Mouse (Mus musculus): ENCODE results near the gene Eef2k. TPM values are rescaled to one million over a fixed set of nuclear protein-coding genes. Genes with fewer than 3 reads are reported as not detected.
"Not testable (repeated sequence)": the region's sequence is repeated elsewhere in the genome, so short reads cannot be mapped to it uniquely, and the experiment has no call there.

Gene Eef2k
- polyA plus RNA-seq, 1 experiment from 2014 or later, result 23.9 TPM

- ATAC-seq, result no peak
- H3K9ac ChIP-seq (replicated peaks), result no peak overlapping the region
- no peaks in the 10 kb centered on the region for H3K9me3 ChIP-seq
- H3K4me2 ChIP-seq (replicated peaks), result no peak overlapping the region
- H3K4me1 ChIP-seq (replicated peaks), result no peaks in the 10 kb centered on the region
- WGBS, result 94% methylated on average over 7 of the region's 7 CpGs
- H3K36me3 ChIP-seq, result peaks cover 94% of the 10 kb centered on the region
- H3K27me3 ChIP-seq, result no peaks in the 10 kb centered on the region
- no peak overlapping the region for H3K27ac ChIP-seq
- no peak overlapping the region for H3K4me3 ChIP-seq (replicated peaks)
These were observed 90.5 kb downstream of the Eef2k start for GRCm38 (mm10) chr7:120933110-120933509.

GRCm38 (mm10) chr7:120933680-120934195 is 91.1 kb downstream of the Eef2k start:
- no peaks in the 10 kb centered on the region for H3K9me3 ChIP-seq
- no peaks in the 10 kb centered on the region for H3K27me3 ChIP-seq
- no peak overlapping the region for H3K4me3 ChIP-seq (replicated peaks)
- no peak overlapping the region for H3K27ac ChIP-seq
- no peak for ATAC-seq
- H3K4me2 ChIP-seq (replicated peaks), result no peak overlapping the region
- H3K4me1 ChIP-seq (replicated peaks), result no peaks in the 10 kb centered on the region
- WGBS, result 80% methylated on average over 5 of the region's 5 CpGs
- H3K36me3 ChIP-seq, result peaks cover 94% of the 10 kb centered on the region
- no peak overlapping the region for H3K9ac ChIP-seq (replicated peaks)

DNA sequence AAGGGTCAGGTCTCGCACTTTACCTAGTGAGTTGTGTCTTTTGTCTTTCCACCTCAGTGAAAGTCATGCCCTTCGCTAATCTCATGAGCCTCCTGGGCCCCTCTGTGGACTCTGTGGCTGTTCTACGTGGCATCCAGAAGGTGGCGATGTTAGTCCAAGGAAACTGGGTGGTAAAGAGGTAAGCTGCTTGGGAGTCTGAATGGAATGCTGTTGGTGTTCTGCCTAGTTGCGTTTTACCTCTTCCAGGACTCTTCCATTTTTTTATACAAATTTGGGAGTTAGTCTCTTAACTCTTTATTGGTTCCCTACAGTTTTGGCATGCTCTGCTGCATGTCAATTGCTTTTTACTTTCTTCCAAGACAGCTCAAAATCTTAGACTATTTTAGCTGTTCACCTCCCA is 92.1 kb downstream of the Eef2k start:
- Histone ChIP-seq H3K9me3 (no peaks in the 10 kb centered on the region), H3K27ac (no peak overlapping the region), H3K4me2 (replicated peaks) (no peak overlapping the region), H3K4me3 (replicated peaks) (no peak overlapping the region), H3K9ac (replicated peaks) (no peak overlapping the region), H3K4me1 (replicated peaks) (no peaks in the 10 kb centered on the region), H3K36me3 (peaks cover 94% of the 10 kb centered on the region), H3K27me3 (no peaks in the 10 kb centered on the region)
- no peak for ATAC-seq
- 27% methylated on average over 5 of the region's 5 CpGs for WGBS

GRCm38 (mm10) chr7:120936522-120936921 is 93.9 kb downstream of the Eef2k start:
- no peaks in the 10 kb centered on the region for H3K27me3 ChIP-seq
- no peaks in the 10 kb centered on the region for H3K9me3 ChIP-seq
- no peaks in the 10 kb centered on the region for H3K4me1 ChIP-seq (replicated peaks)
- WGBS, result 98% methylated on average over 4 of the region's 4 CpGs
- ATAC-seq, result no peak
- no peak overlapping the region for H3K27ac ChIP-seq
- H3K9ac ChIP-seq (replicated peaks), result no peak overlapping the region
- peaks cover 94% of the 10 kb centered on the region for H3K36me3 ChIP-seq
- no peak overlapping the region for H3K4me3 ChIP-seq (replicated peaks)
- no peak overlapping the region for H3K4me2 ChIP-seq (replicated peaks)

- Histone ChIP-seq H3K27me3 (no peaks in the 10 kb centered on the region), H3K4me1 (replicated peaks) (no peaks in the 10 kb centered on the region), H3K4me2 (replicated peaks) (no peak overlapping the region), H3K36me3 (peaks cover 92% of the 10 kb centered on the region), H3K9ac (replicated peaks) (no peak overlapping the region), H3K27ac (no peak overlapping the region), H3K4me3 (replicated peaks) (no peak overlapping the region), H3K9me3 (no peaks in the 10 kb centered on the region)
- ATAC-seq, result no peak
- 91% methylated on average over 9 of the region's 9 CpGs for WGBS
These were observed 95.6 kb downstream of the Eef2k start for GRCm38 (mm10) chr7:120938206-120938605.

GRCm38 (mm10) chr7:120940343-120940742 is 97.7 kb downstream of the Eef2k start:
- WGBS, result 96% methylated on average over 12 of the region's 12 CpGs
- no peak overlapping the region for H3K27ac ChIP-seq

DNA sequence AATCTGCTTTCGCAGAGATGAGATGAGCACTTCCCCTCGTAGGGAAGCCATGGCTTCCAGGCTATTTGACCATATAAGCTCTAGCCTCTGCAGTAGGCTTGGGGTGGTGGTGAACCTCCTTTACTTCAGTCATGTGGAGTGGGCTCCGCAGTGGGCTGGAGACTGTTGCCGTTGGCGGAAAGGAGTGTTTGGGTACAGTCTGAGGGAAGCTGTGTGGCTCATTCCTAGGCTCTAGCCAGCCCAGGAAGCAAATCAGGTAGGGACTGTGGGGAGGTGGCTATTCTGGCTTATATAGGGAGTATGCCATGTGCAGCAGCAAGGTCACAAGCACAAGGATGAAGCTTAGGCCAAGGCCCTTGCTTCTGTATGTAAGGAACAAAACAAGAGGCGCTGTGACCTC is 98.6 kb downstream of the Eef2k start:
- Histone ChIP-seq H3K4me1 (replicated peaks) (no peaks in the 10 kb centered on the region), H3K9me3 (no peaks in the 10 kb centered on the region), H3K4me2 (replicated peaks) (no peak overlapping the region), H3K27ac (no peak overlapping the region), H3K9ac (replicated peaks) (no peak overlapping the region), H3K36me3 (peaks cover 81% of the 10 kb centered on the region), H3K27me3 (no peaks in the 10 kb centered on the region), H3K4me3 (replicated peaks) (no peak overlapping the region)
- no peak for ATAC-seq
- 98% methylated on average over 6 of the region's 6 CpGs for WGBS

More at GRCm38 (mm10) chr7:120940343-120940742, 97.7 kb downstream of the Eef2k start:
- Histone ChIP-seq H3K36me3 (peaks cover 84% of the 10 kb centered on the region), H3K4me1 (replicated peaks) (no peaks in the 10 kb centered on the region), H3K4me3 (replicated peaks) (no peak overlapping the region), H3K9me3 (no peaks in the 10 kb centered on the region), H3K27me3 (no peaks in the 10 kb centered on the region), H3K4me2 (replicated peaks) (no peak overlapping the region), H3K9ac (replicated peaks) (no peak overlapping the region)
- ATAC-seq, result no peak

DNA sequence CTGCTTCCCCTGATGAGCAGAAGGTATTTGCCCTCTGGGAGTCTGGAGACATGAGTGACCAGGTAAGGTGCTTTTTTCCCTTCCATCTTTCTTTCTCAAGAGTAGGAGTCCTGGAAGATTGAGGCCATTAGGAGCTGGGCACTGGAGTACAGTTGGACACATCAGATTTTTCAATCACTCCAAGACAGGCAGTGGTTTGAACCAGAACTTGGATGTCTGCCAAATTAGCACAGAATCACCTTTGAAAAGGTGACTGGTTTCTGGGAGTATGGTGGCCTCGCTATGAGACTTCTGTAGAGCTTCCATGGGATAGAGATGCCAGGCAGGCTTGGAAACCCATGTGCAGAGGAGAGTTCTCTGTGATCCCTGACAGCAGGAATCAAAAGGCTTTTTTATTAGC is 99.9 kb downstream of the Eef2k start:
- Histone ChIP-seq H3K4me2 (replicated peaks) (no peak overlapping the region), H3K27ac (no peak overlapping the region), H3K9ac (replicated peaks) (no peak overlapping the region), H3K9me3 (no peaks in the 10 kb centered on the region), H3K4me3 (replicated peaks) (no peak overlapping the region), H3K27me3 (no peaks in the 10 kb centered on the region), H3K36me3 (peaks cover 75% of the 10 kb centered on the region), H3K4me1 (replicated peaks) (no peaks in the 10 kb centered on the region)
- ATAC-seq, result no peak
- WGBS, result 89% methylated on average over 1 of the region's 1 CpGs

DNA sequence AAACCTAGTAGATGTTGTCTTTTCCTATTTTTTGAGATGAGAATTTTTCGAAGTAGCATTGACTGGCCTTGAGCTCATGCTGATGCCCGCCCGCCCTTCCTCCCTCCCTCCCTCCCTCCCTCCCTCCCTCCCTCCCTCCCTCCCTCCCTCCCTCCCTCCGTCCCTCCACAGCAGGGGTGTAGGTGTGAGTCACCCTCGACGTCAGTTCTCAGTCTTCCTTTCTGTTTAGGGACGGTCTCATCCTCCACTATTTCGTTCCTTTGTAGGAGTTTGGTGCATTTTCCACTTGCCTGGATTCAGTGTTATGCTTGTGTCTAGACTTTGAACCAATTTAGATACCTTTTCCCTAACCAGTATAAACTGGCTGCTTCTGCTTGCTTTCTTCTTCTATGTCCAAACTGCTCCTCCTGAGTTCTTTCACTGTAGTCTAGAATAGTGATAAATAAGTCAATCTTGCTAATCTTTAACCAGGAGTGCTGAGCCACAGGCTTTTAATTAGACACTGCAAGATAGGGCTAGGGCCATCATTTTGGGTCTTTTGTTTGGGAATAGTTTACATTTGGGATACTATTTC is 101.4 kb downstream of the Eef2k start:
- Histone ChIP-seq H3K27me3 (no peaks in the 10 kb centered on the region), H3K9ac (replicated peaks) (no peak overlapping the region), H3K9me3 (no peaks in the 10 kb centered on the region), H3K27ac (no peak overlapping the region), H3K4me1 (replicated peaks) (no peaks in the 10 kb centered on the region), H3K4me2 (replicated peaks) (no peak overlapping the region), H3K4me3 (replicated peaks) (no peak overlapping the region), H3K36me3 (peaks cover 73% of the 10 kb centered on the region)
- 87% methylated on average over 5 of the region's 8 CpGs for WGBS
- no peak for ATAC-seq

DNA sequence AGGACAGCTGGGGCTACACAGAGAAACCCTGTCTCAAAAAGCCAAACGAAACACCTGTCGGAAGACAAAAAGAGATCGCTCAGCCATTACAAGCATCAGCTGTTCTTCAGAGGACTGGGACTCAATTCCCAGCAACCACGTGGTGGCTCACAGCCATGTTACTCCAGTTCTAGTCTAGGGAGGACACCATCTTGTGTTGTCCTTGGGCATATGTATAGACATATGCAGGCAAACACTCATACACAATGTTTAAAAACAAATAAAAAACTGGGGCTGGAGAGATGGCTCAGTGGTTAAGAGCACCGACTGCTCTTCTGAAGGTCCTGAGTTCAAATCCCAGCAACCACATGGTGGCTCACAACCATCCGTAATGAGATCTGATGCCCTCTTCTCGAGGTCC is 111.0 kb downstream of the Eef2k start:
- WGBS, result 85% methylated on average over 7 of the region's 7 CpGs
- H3K36me3 ChIP-seq, result peaks cover 48% of the 10 kb centered on the region
- H3K27ac ChIP-seq; H3K27me3 ChIP-seq; H3K4me1 ChIP-seq (replicated peaks); H3K4me3 ChIP-seq (replicated peaks); H3K9ac ChIP-seq (replicated peaks); H3K9me3 ChIP-seq; H3K4me2 ChIP-seq (replicated peaks); ATAC-seq: not testable (repeated sequence)

Other genes with a start within 250 kb of the Eef2k start
- 195 and 203 TPM in 2 replicates for gene Uqcrc2, start 207.7 kb upstream of the Eef2k start, polyA plus RNA-seq (2015; fragmentation: Nextera tagmentation; extraction: Ambion mirVana)
- 0.48 and 0.72 TPM in 2 replicates for gene Pdzd9, start 172.5 kb upstream of the Eef2k start, polyA plus RNA-seq (2015; fragmentation: Nextera tagmentation; extraction: Ambion mirVana)
- 13.9 and 14.9 TPM in 2 replicates for gene Mosmo, start 165.2 kb upstream of the Eef2k start, polyA plus RNA-seq (2015; fragmentation: Nextera tagmentation; extraction: Ambion mirVana)
- gene Vwa3a, start 103.5 kb upstream of the Eef2k start, polyA plus RNA-seq (2015; fragmentation: Nextera tagmentation; extraction: Ambion mirVana), result 0.40 and 1.2 TPM in 2 replicates
- gene Gm5737, start 30.5 kb upstream of the Eef2k start, polyA plus RNA-seq (2015; fragmentation: Nextera tagmentation; extraction: Ambion mirVana), result not detected in 2 replicates
- 24.6 and 27.7 TPM in 2 replicates for gene Polr3e, start 74.9 kb downstream of the Eef2k start, polyA plus RNA-seq (2015; fragmentation: Nextera tagmentation; extraction: Ambion mirVana)
- gene Cdr2, start 139.5 kb downstream of the Eef2k start, polyA plus RNA-seq (2015; fragmentation: Nextera tagmentation; extraction: Ambion mirVana), result 14.7 and 15.6 TPM in 2 replicates
- not detected in 2 replicates for gene Mfsd13b, start 139.7 kb downstream of the Eef2k start, polyA plus RNA-seq (2015; fragmentation: Nextera tagmentation; extraction: Ambion mirVana)
- gene Mettl9, start 191.6 kb downstream of the Eef2k start, polyA plus RNA-seq (2015; fragmentation: Nextera tagmentation; extraction: Ambion mirVana), result 210 and 214 TPM in 2 replicates
- gene Igsf6, start 231.7 kb downstream of the Eef2k start, polyA plus RNA-seq (2015; fragmentation: Nextera tagmentation; extraction: Ambion mirVana), result 0.87 and 0.92 TPM in 2 replicates
- 0.13 and 0.19 TPM in 2 replicates for gene Otoa, start 238.8 kb downstream of the Eef2k start, polyA plus RNA-seq (2015; fragmentation: Nextera tagmentation; extraction: Ambion mirVana)